ENCODE assay signal across 26 mouse cellular contexts in genomic region chr16:33143452-33143851, GRCm38 (mm10).
"Had no signal": no experiment of that assay in that cellular context is flagged by ENCODE, and none has a peak within 500 bp of the region (broad histone marks: within the 10 kb centered on the region; RNA-seq: fewer than 3 reads in every experiment).

No protein-coding gene starts in this region.

- H3K4me2 ChIP-seq: heart, embryonic 11.5 days; heart, embryonic 13.5 days; heart, embryonic 15.5 days; hindbrain, embryonic 13.5 days; hindbrain, embryonic 15.5 days; kidney, embryonic 15.5 days; limb, embryonic 12.5 days; liver, embryonic 11.5 days; liver, embryonic 13.5 days had no signal

- DNase-seq: gastrocnemius, postnatal 10 days; gastrocnemius, postnatal 25 days; heart, adult 11 months; heart, adult 2 months; heart, postnatal 14 days; heart, postnatal 36 days; kidney, adult 11 months; kidney, adult 2 months; kidney, adult 9 months; kidney, postnatal 14 days; kidney, postnatal 36 days; liver; liver, embryonic 13.5 days had no signal

- H3K27me3 ChIP-seq: heart, embryonic 13.5 days; heart, embryonic 15.5 days; hindbrain, embryonic 13.5 days; hindbrain, embryonic 15.5 days; kidney, embryonic 15.5 days; limb, embryonic 12.5 days; liver, embryonic 13.5 days had no signal

- H3K27ac ChIP-seq: heart, adult 2 months; heart, embryonic 13.5 days; heart, embryonic 15.5 days; hindbrain, embryonic 13.5 days; hindbrain, embryonic 15.5 days; hindbrain, postnatal 0 days; kidney, embryonic 15.5 days; kidney, postnatal 0 days; left cerebral cortex, adult 2 months; limb, embryonic 10.5 days; limb, embryonic 12.5 days; liver, embryonic 13.5 days had no signal

- H3K4me1 ChIP-seq: heart, embryonic 15.5 days; hindbrain, embryonic 13.5 days; hindbrain, embryonic 15.5 days; kidney, embryonic 15.5 days; limb, embryonic 10.5 days; liver, embryonic 13.5 days had no signal

- H3K9ac ChIP-seq: heart, embryonic 13.5 days; heart, embryonic 15.5 days; hindbrain, embryonic 13.5 days; hindbrain, embryonic 15.5 days; kidney, embryonic 15.5 days; limb, embryonic 12.5 days; liver, embryonic 13.5 days had no signal

- H3K36me3 ChIP-seq: heart, embryonic 13.5 days; heart, embryonic 15.5 days; hindbrain, embryonic 13.5 days; hindbrain, embryonic 15.5 days; kidney, embryonic 15.5 days; limb, embryonic 10.5 days; limb, embryonic 12.5 days; liver, embryonic 13.5 days had no signal

- H3K9me3 ChIP-seq: heart, embryonic 13.5 days; heart, embryonic 15.5 days; hindbrain, embryonic 13.5 days; hindbrain, embryonic 15.5 days; kidney, embryonic 15.5 days; limb, embryonic 10.5 days; liver, embryonic 13.5 days had no signal

- ATAC-seq: hindbrain, postnatal 0 days; intestine, embryonic 16.5 days had no signal

- H3K4me3 ChIP-seq: heart, adult 2 months; heart, embryonic 13.5 days; heart, embryonic 15.5 days; hindbrain, embryonic 13.5 days; hindbrain, embryonic 15.5 days; kidney, embryonic 15.5 days; left cerebral cortex, adult 2 months; limb, embryonic 10.5 days; limb, embryonic 12.5 days; liver, embryonic 13.5 days had no signal
